21 mouse cellular contexts compared by ENCODE assay signal in genomic region chr14:117055134-117055533, GRCm38 (mm10).
A peak's percentile ranks its signal among the peaks of the same experiment; 100 is the strongest.
DNase-seq lines count a peak whose midpoint lies in the region; ATAC-seq and TF ChIP-seq lines count a peak whose summit lies in the region.
"Had no signal": no experiment of that assay in that cellular context is flagged by ENCODE, and none has a peak within 500 bp of the region (broad histone marks: within the 10 kb centered on the region; RNA-seq: fewer than 3 reads in every experiment).

No protein-coding gene starts in this region.

- H3K9me3 ChIP-seq in kidney, postnatal 0 days (replicated peaks; ENCODE audit: low read length): no peaks in the 10 kb centered on the region
- no peaks in the 10 kb centered on the region for H3K9me3 ChIP-seq in lung, embryonic 14.5 days (ENCODE audit: low read depth, low read length)
- H3K9me3 ChIP-seq in midbrain, embryonic 11.5 days (ENCODE audit: control insufficient read depth, low read length): no peaks in the 10 kb centered on the region
- H3K9me3 ChIP-seq in midbrain, postnatal 0 days (ENCODE audit: low read length): no peaks in the 10 kb centered on the region

- H3K4me3 ChIP-seq in kidney, postnatal 0 days (replicated peaks; ENCODE audit: low read depth, low read length): no peak overlapping the region
- H3K4me3 ChIP-seq in lung, embryonic 14.5 days (ENCODE audit: low read depth, low read length): no peak overlapping the region
- no peak overlapping the region for H3K4me3 ChIP-seq in midbrain, embryonic 11.5 days (ENCODE audit: low read depth, low read length)
- H3K4me3 ChIP-seq in midbrain, postnatal 0 days (ENCODE audit: low read depth, low read length): no peak overlapping the region

- H3K4me2 ChIP-seq in kidney, postnatal 0 days (ENCODE audit: low read length): no peak overlapping the region
- H3K4me2 ChIP-seq in lung, embryonic 14.5 days: no peak overlapping the region
- H3K4me2 ChIP-seq in midbrain, embryonic 11.5 days: no peak overlapping the region
- H3K4me2 ChIP-seq in midbrain, postnatal 0 days (ENCODE audit: low read depth, low read length, poor library complexity, severe bottlenecking): no peak overlapping the region

- peak; percentile 51 for DNase-seq in kidney, postnatal 0 days (ENCODE audit: low spot score)
- DNase-seq in kidney, adult 8-10 months: no peak
- DNase-seq in lung, embryonic 14.5 days: peak; percentile 16
- no peak for DNase-seq in lung, postnatal 14 days
- peak; percentile 69 for DNase-seq in midbrain, embryonic 11.5 days (ENCODE audit: low spot score, missing footprints)
- DNase-seq in midbrain, postnatal 0 days (ENCODE audit: low spot score): no peak
- DNase-seq: adrenal gland, adult 2 months; adrenal gland, adult 8-10 months; adrenal gland, postnatal 10 days; adrenal gland, postnatal 14 days; adrenal gland, postnatal 25 days; adrenal gland, postnatal 36 days; B cell, adult 2 months; cerebellum, adult 11 months; cerebellum, adult 11-12 months; cerebellum, adult 18-20 months had no signal

- H3K27ac ChIP-seq in kidney, postnatal 0 days: no peak overlapping the region
- no peak overlapping the region for H3K27ac ChIP-seq in lung, embryonic 14.5 days (ENCODE audit: low read depth)
- no peak overlapping the region for H3K27ac ChIP-seq in midbrain, embryonic 11.5 days (ENCODE audit: low read depth, low read length)
- no peak overlapping the region for H3K27ac ChIP-seq in midbrain, postnatal 0 days (ENCODE audit: low read depth, low read length)

- no peaks in the 10 kb centered on the region for H3K36me3 ChIP-seq in kidney, postnatal 0 days (ENCODE audit: insufficient read depth, low read length)
- no peaks in the 10 kb centered on the region for H3K36me3 ChIP-seq in lung, embryonic 14.5 days (ENCODE audit: insufficient read depth)
- no peaks in the 10 kb centered on the region for H3K36me3 ChIP-seq in midbrain, embryonic 11.5 days (ENCODE audit: control insufficient read depth, insufficient read depth, low read length)
- no peaks in the 10 kb centered on the region for H3K36me3 ChIP-seq in midbrain, postnatal 0 days (ENCODE audit: insufficient read depth, low read length)
- H3K36me3 ChIP-seq: G1E had no signal

- TF ChIP-seq CTCF in kidney, postnatal 0 days (IDR thresholded peaks at IDR 0.05; ENCODE audit: low read depth): no peak
- TF ChIP-seq CTCF in lung, embryonic 14.5 days (IDR thresholded peaks at IDR 0.05; ENCODE audit: low read depth): no peak
- TF ChIP-seq CTCF in midbrain, postnatal 0 days (IDR thresholded peaks at IDR 0.05): no peak

- H3K4me1 ChIP-seq in kidney, postnatal 0 days (replicated peaks; ENCODE audit: insufficient read depth, low read length): no peaks in the 10 kb centered on the region
- H3K4me1 ChIP-seq in lung, embryonic 14.5 days (ENCODE audit: insufficient read depth): no peaks in the 10 kb centered on the region
- peaks cover 5% of the 10 kb centered on the region; the same call in 1 of the 2 replicates for H3K4me1 ChIP-seq in midbrain, embryonic 11.5 days (ENCODE audit: control insufficient read depth, insufficient read depth, low read length)
- peaks cover 5% of the 10 kb centered on the region; the same call in 1 of the 2 replicates for H3K4me1 ChIP-seq in midbrain, postnatal 0 days (ENCODE audit: insufficient read depth, low read length)

- H3K27me3 ChIP-seq in kidney, postnatal 0 days (ENCODE audit: insufficient read depth, low read length): no peaks in the 10 kb centered on the region
- no peaks in the 10 kb centered on the region for H3K27me3 ChIP-seq in lung, embryonic 14.5 days (ENCODE audit: insufficient read depth, low read length)
- H3K27me3 ChIP-seq in midbrain, embryonic 11.5 days (ENCODE audit: control insufficient read depth, insufficient read depth, low read length): no peaks in the 10 kb centered on the region
- no peaks in the 10 kb centered on the region for H3K27me3 ChIP-seq in midbrain, postnatal 0 days (ENCODE audit: insufficient read depth, low read length)
- H3K27me3 ChIP-seq: CH12.LX, Patski had no signal

- no peak for ATAC-seq in kidney, postnatal 0 days (replicated peaks; ENCODE audit: low FRiP score, low read depth)
- ATAC-seq in lung, embryonic 14.5 days (ENCODE audit: insufficient read depth): no peak
- ATAC-seq in midbrain, embryonic 11.5 days (ENCODE audit: low FRiP score): no peak
- ATAC-seq in midbrain, postnatal 0 days (ENCODE audit: low FRiP score): no peak
- ATAC-seq: activated CD4-positive, CD25-positive, alpha-beta regulatory T cell, adult 4 months; CD4-positive, CD25-positive, alpha-beta regulatory T cell, adult 4 months; Patski had no signal

- 36% methylated on average over 2 of the region's 2 CpGs for WGBS in kidney, postnatal 0 days
- 30% methylated on average over 2 of the region's 2 CpGs for WGBS in lung, embryonic 14.5 days
- 76% methylated on average over 2 of the region's 2 CpGs for WGBS in midbrain, embryonic 11.5 days
- 77% methylated on average over 2 of the region's 2 CpGs for WGBS in midbrain, postnatal 0 days

- H3K9ac ChIP-seq in kidney, postnatal 0 days (ENCODE audit: low read depth, low read length): no peak overlapping the region
- H3K9ac ChIP-seq in lung, embryonic 14.5 days: no peak overlapping the region
- H3K9ac ChIP-seq in midbrain, embryonic 11.5 days (ENCODE audit: low read length): no peak overlapping the region
- no peak overlapping the region for H3K9ac ChIP-seq in midbrain, postnatal 0 days (replicated peaks; ENCODE audit: low read length, poor library complexity, severe bottlenecking)

Comparison
In these comparisons a context has a peak if more than half of its experiments do, and no peak if none do; other contexts are left out.
1. DNase-seq: peak in kidney, postnatal 0 days (single experiment), lung, embryonic 14.5 days (single experiment) and midbrain, embryonic 11.5 days (single experiment); none in kidney, adult 8-10 months (0 of 2), lung, postnatal 14 days (single experiment) and midbrain, postnatal 0 days (single experiment).